Mouse (Mus musculus) liver, embryonic 14 days (tissue): Measurements from ENCODE around the gene Slc2a9. TPM values are rescaled to one million over a fixed set of nuclear protein-coding genes. Genes with fewer than 3 reads are reported as not detected.

Source experiments
- polyA plus RNA-seq: library from polyadenylated mRNA; depleted of rRNA; stranded (reverse); fragments of >200 nt; gene quantifications from 2 replicates; pipeline ENCODE4 v1.2.3, GENCODE M21; 2012; rRNA removed

Slc2a9 gene
- polyA plus RNA-seq, result 1.5 TPM in 2 replicates

DNA sequence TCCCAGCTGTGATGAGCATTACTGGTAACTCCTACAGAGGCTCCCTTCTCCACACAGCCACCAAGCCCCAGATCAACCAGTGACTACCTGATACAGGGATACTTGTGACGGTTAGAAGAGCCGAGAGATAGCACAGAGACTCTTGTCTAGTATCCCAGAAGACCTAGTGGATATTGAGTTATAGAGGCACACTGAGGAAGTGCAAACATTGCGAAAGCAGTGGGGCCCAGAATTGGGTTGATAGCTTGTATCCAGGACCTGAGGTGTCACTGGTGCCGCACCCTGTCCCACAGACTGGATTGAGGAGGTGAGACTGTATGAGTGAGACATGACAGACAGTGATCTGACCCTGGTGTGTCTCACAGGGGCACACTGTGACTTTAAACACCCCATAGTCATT lies at the start of gene Slc2a9:
Gene Slc2a9, minus strand, starts transcription at position 152 of the 400 bp plus-strand sequence.

DNA sequence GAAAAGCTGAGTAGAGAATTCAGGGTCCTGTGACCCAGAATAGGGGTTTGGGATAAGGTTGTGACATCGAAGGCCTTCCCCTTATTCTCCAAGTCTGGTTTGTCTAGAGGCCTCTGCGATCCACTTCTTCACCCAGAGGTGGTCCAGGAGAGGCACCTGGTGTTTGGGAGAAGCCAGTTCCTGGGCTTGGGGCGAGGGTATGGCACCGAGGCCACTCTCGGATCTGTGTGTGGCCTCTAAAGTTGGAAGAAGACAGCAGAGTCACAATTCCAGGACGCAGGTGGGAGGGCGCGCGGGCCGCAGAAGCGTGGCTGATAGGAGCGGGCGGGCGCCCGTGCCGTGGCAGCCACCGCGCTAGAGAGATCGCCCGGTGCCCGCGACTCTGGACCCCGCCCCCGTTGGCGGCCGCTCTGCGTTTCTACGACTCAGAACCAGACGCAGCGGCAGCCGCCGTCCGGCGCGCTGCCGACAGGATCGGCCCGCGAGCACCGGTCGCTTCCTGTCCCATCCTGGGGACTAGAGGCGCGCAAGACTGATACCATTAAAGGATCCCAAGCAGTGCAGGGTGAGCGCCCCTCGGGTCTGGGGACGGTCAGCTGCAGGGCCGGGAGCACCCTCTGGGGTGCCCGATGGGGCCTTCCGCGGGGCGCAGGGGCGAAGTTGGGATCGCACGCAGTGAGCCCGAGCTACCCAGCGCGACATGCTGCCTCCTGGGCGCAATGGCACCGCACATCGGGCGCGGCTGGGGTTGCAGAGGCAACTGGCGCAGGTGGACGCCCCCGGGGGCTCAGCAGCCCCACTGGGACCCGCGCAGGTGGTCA lies 183.8 kb downstream of the Slc2a9 start, which contains the start of gene Drd5:
Gene Drd5, plus strand, starts transcription at position 402 of the 821 bp plus-strand sequence.

Other genes starting within 250 kb of the Slc2a9 start
- 25.1 and 31.8 TPM in 2 replicates for gene Tmem128, start 243.0 kb downstream of the Slc2a9 start, polyA plus RNA-seq
- gene Otop1, start 227.2 kb downstream of the Slc2a9 start, polyA plus RNA-seq, result not detected in 2 replicates
- gene Drd5, start 183.8 kb downstream of the Slc2a9 start, polyA plus RNA-seq, result not detected in 2 replicates
- 41.2 and 47.1 TPM in 2 replicates for gene Wdr1, start 60.1 kb upstream of the Slc2a9 start, polyA plus RNA-seq
- 0.70 and 0.76 TPM in 2 replicates for gene Zfp518b, start 181.7 kb upstream of the Slc2a9 start, polyA plus RNA-seq